Mouse (Mus musculus): Measurements from ENCODE around the gene Lmo7. TPM values are rescaled to one million over a fixed set of nuclear protein-coding genes. Genes with fewer than 3 reads are reported as not detected.
A peak's percentile ranks its signal among the peaks of the same experiment; 100 is the strongest.

Lmo7 gene
- polyA plus RNA-seq, 1 experiment from 2014 or later: 7.1 TPM

DNA sequence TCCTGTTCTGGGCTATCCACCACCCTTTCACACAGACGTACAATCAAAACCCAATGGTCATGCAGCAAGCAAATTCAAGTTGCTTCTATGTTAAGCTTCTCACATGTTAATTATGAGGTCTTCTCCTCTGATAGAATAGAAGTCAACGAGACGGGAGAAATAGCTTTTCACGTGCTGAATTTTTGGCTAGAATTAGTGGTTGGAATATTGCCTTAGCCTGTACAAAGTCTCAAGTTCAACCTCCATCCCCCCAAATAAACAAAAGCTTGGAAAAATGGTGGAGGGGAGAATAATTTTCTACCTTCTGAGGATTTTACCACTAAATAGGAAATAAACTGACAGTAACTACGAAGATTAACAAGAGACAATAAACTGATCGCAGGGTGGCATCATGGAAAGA is 42.0 kb downstream of the Lmo7 start:
- 92% methylated on average over 6 of the region's 6 CpGs for WGBS

DNA sequence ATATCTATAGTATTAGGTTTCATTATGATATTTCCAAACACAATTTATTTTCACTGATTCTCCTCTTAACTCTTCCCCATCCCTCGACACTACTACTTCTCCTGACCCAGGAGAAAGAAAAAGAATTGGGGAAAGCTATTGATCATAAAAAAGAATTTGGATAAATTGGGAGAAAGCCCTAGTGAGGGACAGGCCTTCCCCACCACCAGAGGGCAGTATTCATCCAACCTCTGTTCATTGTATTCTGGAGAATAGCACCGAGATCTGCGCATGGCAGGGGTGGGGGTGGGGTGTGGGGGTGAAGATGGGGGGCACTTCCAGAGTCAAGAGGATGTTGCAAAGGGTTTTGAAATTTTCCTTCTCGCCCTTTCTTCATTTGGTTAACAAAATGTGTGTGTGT is 44.9 kb downstream of the Lmo7 start:
- ATAC-seq (ENCODE audit: insufficient number of reproducible peaks, low FRiP score, low TSS enrichment, low read depth): no peak
- Histone ChIP-seq H3K9ac (ENCODE audit: low read length) (no peak overlapping the region), H3K4me3 (ENCODE audit: low read depth, low read length) (no peak overlapping the region), H3K27ac (replicated peaks; ENCODE audit: low read depth, low read length) (no peak overlapping the region), H3K4me1 (ENCODE audit: control insufficient read depth, insufficient read depth, low read length) (no peaks in the 10 kb centered on the region), H3K27me3 (ENCODE audit: control insufficient read depth, insufficient read depth, low read length) (no peaks in the 10 kb centered on the region), H3K36me3 (ENCODE audit: control insufficient read depth, insufficient read depth, low read length) (no peaks in the 10 kb centered on the region), H3K4me2 (ENCODE audit: low read depth, severe bottlenecking) (no peak overlapping the region), H3K9me3 (ENCODE audit: control insufficient read depth, low read length) (no peaks in the 10 kb centered on the region)
- DNase-seq (ENCODE audit: low spot score): peak; percentile 29
- 49% methylated on average over 4 of the region's 4 CpGs for WGBS

More for the DNA sequence above, 42.0 kb downstream of the Lmo7 start:
- no peaks in the 10 kb centered on the region for H3K9me3 ChIP-seq (ENCODE audit: control insufficient read depth, low read length)
- no peak overlapping the region for H3K4me2 ChIP-seq (ENCODE audit: low read depth, severe bottlenecking)
- ATAC-seq (ENCODE audit: insufficient number of reproducible peaks, low FRiP score, low TSS enrichment, low read depth): no peak
- H3K27ac ChIP-seq (replicated peaks; ENCODE audit: low read depth, low read length): no peak overlapping the region
- H3K27me3 ChIP-seq (ENCODE audit: control insufficient read depth, insufficient read depth, low read length): no peaks in the 10 kb centered on the region
- no peaks in the 10 kb centered on the region for H3K4me1 ChIP-seq (ENCODE audit: control insufficient read depth, insufficient read depth, low read length)
- no peaks in the 10 kb centered on the region for H3K36me3 ChIP-seq (ENCODE audit: control insufficient read depth, insufficient read depth, low read length)
- no peak for DNase-seq (ENCODE audit: low spot score)
- no peak overlapping the region for H3K4me3 ChIP-seq (ENCODE audit: low read depth, low read length)
- H3K9ac ChIP-seq (ENCODE audit: low read length): no peak overlapping the region

DNA sequence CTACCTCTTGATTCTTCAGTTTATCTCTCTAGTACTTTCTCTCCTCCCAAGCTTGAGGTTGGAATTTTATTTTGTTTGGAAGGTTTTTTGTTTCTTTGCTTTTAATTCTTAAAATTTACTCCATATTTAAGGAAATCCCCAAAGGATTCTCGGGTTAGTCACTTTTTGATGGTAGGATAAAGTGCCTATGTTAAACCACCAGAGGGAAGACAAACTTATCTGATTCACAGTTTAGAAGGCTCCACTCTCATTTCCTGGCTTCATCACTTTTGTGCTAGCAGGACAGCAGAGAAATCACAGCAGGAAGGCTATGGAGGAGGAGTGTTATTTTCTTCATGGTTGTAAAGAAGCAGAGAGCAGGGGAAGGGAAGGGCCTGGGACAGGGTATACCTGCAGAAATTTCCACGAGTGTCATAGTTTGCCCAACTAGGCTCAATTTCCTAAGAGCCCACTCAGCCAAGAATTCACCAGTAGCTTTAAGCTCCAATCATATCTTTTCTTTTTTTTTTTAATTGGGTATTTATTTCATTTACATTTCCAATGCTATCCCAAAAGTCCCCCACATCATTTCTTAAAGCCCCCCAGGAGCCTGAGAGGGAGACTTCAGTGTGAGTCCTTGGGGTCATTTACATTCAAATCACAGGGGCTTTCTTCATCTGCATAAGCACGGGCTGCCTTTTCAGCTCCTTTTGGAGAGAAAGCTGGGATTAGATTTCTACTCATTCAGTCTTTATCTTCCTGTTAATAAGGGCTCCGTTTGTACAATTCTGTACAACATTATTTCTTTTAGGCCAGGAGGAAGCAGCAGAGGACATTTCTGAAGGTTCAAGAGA is 46.8 kb downstream of the Lmo7 start:
- Histone ChIP-seq H3K27me3 (ENCODE audit: control insufficient read depth, insufficient read depth, low read length) (no peaks in the 10 kb centered on the region), H3K9me3 (ENCODE audit: control insufficient read depth, low read length) (no peaks in the 10 kb centered on the region)
- 24% methylated on average over 4 of the region's 4 CpGs for WGBS

DNA sequence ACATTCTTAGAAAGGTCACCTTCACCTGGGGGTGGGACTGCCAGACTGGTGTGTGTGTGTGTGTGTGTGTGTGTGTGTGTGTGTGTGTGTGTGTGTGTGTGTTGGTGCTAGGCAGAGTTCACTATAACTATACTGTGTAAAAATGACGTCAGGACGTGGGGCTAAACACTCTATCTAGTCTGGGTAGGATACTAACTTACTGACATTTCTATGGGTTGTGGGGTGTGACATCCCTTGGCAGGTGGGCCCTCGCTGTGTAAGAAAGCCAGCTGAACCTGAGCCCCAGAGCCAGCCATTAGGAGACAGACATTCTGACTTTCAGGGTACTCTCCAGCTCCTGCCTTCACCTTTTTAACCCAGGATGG is 47.4 kb downstream of the Lmo7 start:
- DNase-seq (ENCODE audit: low spot score): no peak
- H3K4me2 ChIP-seq (ENCODE audit: low read depth, severe bottlenecking): no peak overlapping the region

More for the DNA sequence above, 46.8 kb downstream of the Lmo7 start:
- no peak overlapping the region for H3K27ac ChIP-seq (replicated peaks; ENCODE audit: low read depth, low read length)
- ATAC-seq (ENCODE audit: insufficient number of reproducible peaks, low FRiP score, low TSS enrichment, low read depth) (no peak), DNase-seq (ENCODE audit: low spot score) (no peak)
- no peak overlapping the region for H3K4me3 ChIP-seq (ENCODE audit: low read depth, low read length)
- no peaks in the 10 kb centered on the region for H3K36me3 ChIP-seq (ENCODE audit: control insufficient read depth, insufficient read depth, low read length)
- no peak overlapping the region for H3K4me2 ChIP-seq (ENCODE audit: low read depth, severe bottlenecking)
- no peaks in the 10 kb centered on the region for H3K4me1 ChIP-seq (ENCODE audit: control insufficient read depth, insufficient read depth, low read length)
- no peak overlapping the region for H3K9ac ChIP-seq (ENCODE audit: low read length)

DNA sequence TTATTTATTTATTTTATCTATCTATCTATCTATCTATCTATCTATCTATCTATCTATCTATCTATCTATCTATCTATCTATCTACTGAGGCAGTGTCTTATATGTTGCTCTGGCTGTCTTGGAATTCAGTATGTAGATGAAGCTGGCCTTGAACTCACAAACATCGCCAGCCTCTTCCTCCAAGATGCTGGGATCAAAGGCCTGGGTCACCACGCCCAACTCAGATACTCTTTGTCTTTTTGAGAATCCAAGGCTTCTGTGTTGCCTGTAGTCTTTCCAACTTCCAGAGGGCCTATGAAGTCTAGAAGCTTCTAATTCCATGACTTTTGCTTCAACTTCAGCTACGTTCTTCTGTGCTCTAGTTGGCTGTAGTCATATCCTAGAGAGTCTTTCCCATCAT is 48.7 kb downstream of the Lmo7 start:
- no peaks in the 10 kb centered on the region for H3K36me3 ChIP-seq (ENCODE audit: control insufficient read depth, insufficient read depth, low read length)
- no peak overlapping the region for H3K27ac ChIP-seq (replicated peaks; ENCODE audit: low read depth, low read length)
- no peaks in the 10 kb centered on the region for H3K4me1 ChIP-seq (ENCODE audit: control insufficient read depth, insufficient read depth, low read length)
- no peak overlapping the region for H3K4me2 ChIP-seq (ENCODE audit: low read depth, severe bottlenecking)
- ATAC-seq (ENCODE audit: insufficient number of reproducible peaks, low FRiP score, low TSS enrichment, low read depth) (no peak), DNase-seq (ENCODE audit: low spot score) (no peak)
- no peak overlapping the region for H3K4me3 ChIP-seq (ENCODE audit: low read depth, low read length)
- no peaks in the 10 kb centered on the region for H3K27me3 ChIP-seq (ENCODE audit: control insufficient read depth, insufficient read depth, low read length)
- no peaks in the 10 kb centered on the region for H3K9me3 ChIP-seq (ENCODE audit: control insufficient read depth, low read length)
- H3K9ac ChIP-seq (ENCODE audit: low read length): no peak overlapping the region
- 90% methylated on average over 3 of the region's 3 CpGs for WGBS

More for the DNA sequence above, 47.4 kb downstream of the Lmo7 start:
- WGBS: 40% methylated on average over 3 of the region's 3 CpGs
- H3K36me3 ChIP-seq (ENCODE audit: control insufficient read depth, insufficient read depth, low read length): no peaks in the 10 kb centered on the region
- no peaks in the 10 kb centered on the region for H3K4me1 ChIP-seq (ENCODE audit: control insufficient read depth, insufficient read depth, low read length)
- no peaks in the 10 kb centered on the region for H3K9me3 ChIP-seq (ENCODE audit: control insufficient read depth, low read length)
- no peak for ATAC-seq (ENCODE audit: insufficient number of reproducible peaks, low FRiP score, low TSS enrichment, low read depth)
- no peak overlapping the region for H3K4me3 ChIP-seq (ENCODE audit: low read depth, low read length)
- H3K27ac ChIP-seq (replicated peaks; ENCODE audit: low read depth, low read length): no peak overlapping the region
- no peaks in the 10 kb centered on the region for H3K27me3 ChIP-seq (ENCODE audit: control insufficient read depth, insufficient read depth, low read length)
- H3K9ac ChIP-seq (ENCODE audit: low read length): no peak overlapping the region

DNA sequence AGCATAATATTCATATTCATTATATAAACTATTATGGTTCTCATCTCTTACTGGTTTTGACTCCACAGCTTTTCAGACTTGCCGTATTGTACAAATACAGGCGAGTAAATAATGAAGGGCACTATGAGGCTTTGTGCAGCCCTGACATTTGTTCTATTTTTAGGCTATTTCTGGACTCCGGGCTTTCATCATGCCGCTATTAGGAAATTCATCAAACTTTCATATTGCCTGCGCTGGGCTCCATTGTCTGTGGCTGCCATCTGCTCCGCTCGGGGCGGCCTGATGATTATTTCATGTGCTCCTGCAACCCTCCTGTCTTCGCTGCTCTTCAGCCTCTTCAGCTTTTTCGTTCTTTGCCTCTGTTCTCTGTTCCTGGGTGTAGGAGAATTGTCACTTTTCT is 50.3 kb downstream of the Lmo7 start:
- H3K36me3 ChIP-seq (ENCODE audit: control insufficient read depth, insufficient read depth, low read length): no peaks in the 10 kb centered on the region
- H3K4me1 ChIP-seq (ENCODE audit: control insufficient read depth, insufficient read depth, low read length): no peaks in the 10 kb centered on the region

DNA sequence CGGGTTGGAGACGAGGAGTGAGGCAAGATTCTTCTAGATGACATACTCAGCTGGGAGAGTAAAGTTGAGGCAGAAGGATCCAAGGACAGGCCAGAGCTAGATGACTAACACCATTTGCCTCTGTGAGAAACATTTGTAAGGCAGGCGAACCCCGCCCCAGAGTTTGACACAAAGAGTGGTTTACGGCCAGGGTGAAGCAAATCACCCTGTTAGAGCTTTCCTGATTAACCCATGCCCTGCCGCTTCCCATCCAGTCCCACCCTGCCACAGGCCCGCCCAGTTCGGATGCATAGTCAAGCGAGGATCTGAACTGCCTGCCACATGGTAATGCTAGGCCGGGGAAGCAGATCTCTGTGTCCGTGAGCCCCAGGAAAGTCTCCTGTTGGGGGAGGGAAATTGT is 51.5 kb downstream of the Lmo7 start:
- no peak overlapping the region for H3K9ac ChIP-seq (ENCODE audit: low read length)
- H3K4me1 ChIP-seq (ENCODE audit: control insufficient read depth, insufficient read depth, low read length): no peaks in the 10 kb centered on the region
- ATAC-seq (ENCODE audit: insufficient number of reproducible peaks, low FRiP score, low TSS enrichment, low read depth) (no peak), DNase-seq (ENCODE audit: low spot score) (no peak)
- 52% methylated on average over 11 of the region's 11 CpGs for WGBS
- H3K27ac ChIP-seq (replicated peaks; ENCODE audit: low read depth, low read length): no peak overlapping the region
- H3K27me3 ChIP-seq (ENCODE audit: control insufficient read depth, insufficient read depth, low read length): no peaks in the 10 kb centered on the region
- H3K9me3 ChIP-seq (ENCODE audit: control insufficient read depth, low read length): no peaks in the 10 kb centered on the region
- H3K4me2 ChIP-seq (ENCODE audit: low read depth, severe bottlenecking): no peak overlapping the region
- no peaks in the 10 kb centered on the region for H3K36me3 ChIP-seq (ENCODE audit: control insufficient read depth, insufficient read depth, low read length)
- H3K4me3 ChIP-seq (ENCODE audit: low read depth, low read length): no peak overlapping the region

More for the DNA sequence above, 50.3 kb downstream of the Lmo7 start:
- H3K4me2 ChIP-seq (ENCODE audit: low read depth, severe bottlenecking): no peak overlapping the region
- no peak overlapping the region for H3K9ac ChIP-seq (ENCODE audit: low read length)
- no peak overlapping the region for H3K27ac ChIP-seq (replicated peaks; ENCODE audit: low read depth, low read length)
- H3K9me3 ChIP-seq (ENCODE audit: control insufficient read depth, low read length): no peaks in the 10 kb centered on the region
- 92% methylated on average over 10 of the region's 10 CpGs for WGBS
- ATAC-seq (ENCODE audit: insufficient number of reproducible peaks, low FRiP score, low TSS enrichment, low read depth) (no peak), DNase-seq (ENCODE audit: low spot score) (no peak)
- H3K27me3 ChIP-seq (ENCODE audit: control insufficient read depth, insufficient read depth, low read length): no peaks in the 10 kb centered on the region
- H3K4me3 ChIP-seq (ENCODE audit: low read depth, low read length): no peak overlapping the region

DNA sequence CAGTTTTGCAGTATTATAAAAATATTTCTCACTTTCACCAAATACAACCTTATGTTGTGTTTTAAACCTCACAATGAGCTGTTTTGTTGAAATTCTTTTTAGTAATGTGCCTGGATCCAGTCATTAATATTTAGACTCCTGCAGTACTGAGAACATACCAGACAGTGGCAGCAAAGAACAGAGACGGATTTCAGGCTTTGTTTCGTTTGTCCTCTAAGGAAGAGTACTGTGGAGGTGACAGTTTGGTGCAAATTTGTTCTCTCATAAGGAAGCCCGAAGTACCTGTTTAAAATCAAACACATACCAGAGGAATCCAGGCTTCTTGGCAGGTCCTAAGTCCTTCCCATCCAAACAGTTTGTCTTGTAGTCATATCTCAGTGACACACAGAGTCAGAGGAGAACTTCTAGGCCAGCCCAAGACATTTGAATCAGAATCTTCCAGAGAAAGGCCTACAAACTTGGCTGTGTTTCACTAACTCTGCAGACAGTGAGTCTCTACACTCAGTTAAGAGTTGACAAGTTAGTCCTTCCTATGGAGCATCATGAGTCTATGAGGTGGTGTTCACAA is 52.3 kb downstream of the Lmo7 start:
- no peak overlapping the region for H3K4me2 ChIP-seq (ENCODE audit: low read depth, severe bottlenecking)
- ATAC-seq (ENCODE audit: insufficient number of reproducible peaks, low FRiP score, low TSS enrichment, low read depth) (no peak), DNase-seq (ENCODE audit: low spot score) (peak; percentile 31)
- H3K4me3 ChIP-seq (ENCODE audit: low read depth, low read length): no peak overlapping the region
- no peak overlapping the region for H3K9ac ChIP-seq (ENCODE audit: low read length)
- no peak overlapping the region for H3K27ac ChIP-seq (replicated peaks; ENCODE audit: low read depth, low read length)
- H3K4me1 ChIP-seq (ENCODE audit: control insufficient read depth, insufficient read depth, low read length): no peaks in the 10 kb centered on the region
- no peaks in the 10 kb centered on the region for H3K27me3 ChIP-seq (ENCODE audit: control insufficient read depth, insufficient read depth, low read length)
- no peaks in the 10 kb centered on the region for H3K36me3 ChIP-seq (ENCODE audit: control insufficient read depth, insufficient read depth, low read length)
- no peaks in the 10 kb centered on the region for H3K9me3 ChIP-seq (ENCODE audit: control insufficient read depth, low read length)
- WGBS: 29% methylated on average over 3 of the region's 3 CpGs
